Mouse (Mus musculus): ENCODE results near the gene Pcdh9. TPM values are rescaled to one million over a fixed set of nuclear protein-coding genes. Genes with fewer than 3 reads are reported as not detected.

The Pcdh9 gene
- polyA plus RNA-seq, 1 experiment from 2014 or later = 0.40 TPM

GRCm38 (mm10) chr14:93067411-93068336 lies 822.8 kb downstream of the Pcdh9 start:
- H3K4me2 ChIP-seq = no peak overlapping the region
- H3K36me3 ChIP-seq (replicated peaks) = no peaks in the 10 kb centered on the region
- ATAC-seq (ENCODE audit: insufficient read depth) = no peak
- no peaks in the 10 kb centered on the region for H3K27me3 ChIP-seq
- H3K4me1 ChIP-seq (replicated peaks) = no peaks in the 10 kb centered on the region
- H3K9ac ChIP-seq = no peak overlapping the region
- WGBS (ENCODE audit: insufficient replicate concordance) = 65% methylated on average over 5 of the region's 5 CpGs
- H3K4me3 ChIP-seq (replicated peaks) = no peak overlapping the region
- no peak overlapping the region for H3K27ac ChIP-seq (replicated peaks)
- H3K9me3 ChIP-seq (replicated peaks) = no peaks in the 10 kb centered on the region

DNA sequence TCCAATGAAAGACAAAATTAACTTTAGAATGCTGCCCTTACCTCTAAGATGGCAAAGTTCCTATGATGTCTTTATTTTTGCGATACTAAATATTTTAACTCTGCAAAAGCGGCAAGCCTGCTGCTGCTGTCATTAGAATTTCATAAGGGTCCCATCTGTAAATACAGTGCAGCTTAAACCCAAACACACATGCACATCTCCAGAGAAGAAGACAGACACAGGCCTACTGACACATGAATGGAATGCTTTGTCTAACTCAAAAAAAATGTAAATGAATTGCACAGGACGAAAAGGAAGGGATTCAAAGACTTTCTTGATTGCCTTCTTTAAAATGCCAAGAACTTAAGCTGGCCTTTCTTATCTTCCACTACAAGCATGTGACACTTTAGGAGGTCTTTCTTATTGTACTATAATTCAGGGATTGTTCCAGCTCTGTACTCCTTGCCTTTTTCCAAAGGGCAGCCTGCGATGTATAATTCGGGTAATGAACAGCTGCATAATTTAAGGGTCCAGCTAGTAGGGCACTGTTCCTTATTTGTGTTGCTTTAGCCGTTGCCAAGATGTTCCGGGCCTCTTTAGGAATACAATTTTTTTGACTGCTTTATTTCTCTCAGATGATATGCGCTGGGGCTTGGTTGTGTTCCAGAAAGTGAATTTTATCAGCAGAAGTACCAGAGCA lies 823.6 kb downstream of the Pcdh9 start:
- Histone ChIP-seq H3K4me3 (replicated peaks) (no peak overlapping the region), H3K27me3 (no peaks in the 10 kb centered on the region), H3K36me3 (replicated peaks) (no peaks in the 10 kb centered on the region), H3K27ac (replicated peaks) (no peak overlapping the region), H3K9me3 (replicated peaks) (no peaks in the 10 kb centered on the region), H3K4me1 (replicated peaks) (no peaks in the 10 kb centered on the region), H3K9ac (no peak overlapping the region), H3K4me2 (no peak overlapping the region)
- no peak for ATAC-seq (ENCODE audit: insufficient read depth)
- 71% methylated on average over 8 of the region's 8 CpGs for WGBS (ENCODE audit: insufficient replicate concordance)

- Histone ChIP-seq H3K4me2 (no peak overlapping the region), H3K4me1 (replicated peaks) (no peaks in the 10 kb centered on the region), H3K27me3 (no peaks in the 10 kb centered on the region), H3K27ac (replicated peaks) (no peak overlapping the region), H3K9me3 (replicated peaks) (no peaks in the 10 kb centered on the region), H3K36me3 (replicated peaks) (no peaks in the 10 kb centered on the region), H3K4me3 (replicated peaks) (no peak overlapping the region), H3K9ac (no peak overlapping the region)
- WGBS (ENCODE audit: insufficient replicate concordance) = 68% methylated on average over 5 of the region's 5 CpGs
- ATAC-seq (ENCODE audit: insufficient read depth) = no peak
These were observed 828.5 kb downstream of the Pcdh9 start for GRCm38 (mm10) chr14:93061824-93062620.

DNA sequence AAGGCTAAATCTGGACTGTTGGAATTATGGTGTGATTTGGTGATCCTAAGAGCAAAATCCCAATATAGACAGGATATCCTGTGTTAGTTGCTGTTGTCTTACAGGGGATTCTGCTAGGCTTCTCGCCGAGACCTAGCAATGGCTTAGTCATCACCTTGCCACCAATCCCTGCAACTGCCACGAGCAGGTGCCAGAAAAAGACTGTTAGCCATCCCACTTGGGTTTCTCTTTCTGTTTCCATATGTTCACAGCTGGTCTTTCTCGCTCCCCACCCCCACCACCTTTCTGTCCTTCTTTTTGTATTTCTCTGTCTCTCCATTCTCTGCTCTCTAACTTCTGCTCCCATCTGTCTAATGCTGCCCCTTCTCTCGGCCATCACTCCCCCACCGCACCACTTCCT lies 831.7 kb downstream of the Pcdh9 start:
- no peaks in the 10 kb centered on the region for H3K4me1 ChIP-seq (replicated peaks)
- ATAC-seq (ENCODE audit: insufficient read depth) = no peak
- H3K27me3 ChIP-seq = no peaks in the 10 kb centered on the region
- H3K36me3 ChIP-seq (replicated peaks) = no peaks in the 10 kb centered on the region
- 67% methylated on average over 6 of the region's 6 CpGs for WGBS (ENCODE audit: insufficient replicate concordance)
- no peak overlapping the region for H3K4me2 ChIP-seq
- H3K9ac ChIP-seq = no peak overlapping the region
- H3K9me3 ChIP-seq (replicated peaks) = no peaks in the 10 kb centered on the region
- no peak overlapping the region for H3K27ac ChIP-seq (replicated peaks)
- H3K4me3 ChIP-seq (replicated peaks) = no peak overlapping the region

DNA sequence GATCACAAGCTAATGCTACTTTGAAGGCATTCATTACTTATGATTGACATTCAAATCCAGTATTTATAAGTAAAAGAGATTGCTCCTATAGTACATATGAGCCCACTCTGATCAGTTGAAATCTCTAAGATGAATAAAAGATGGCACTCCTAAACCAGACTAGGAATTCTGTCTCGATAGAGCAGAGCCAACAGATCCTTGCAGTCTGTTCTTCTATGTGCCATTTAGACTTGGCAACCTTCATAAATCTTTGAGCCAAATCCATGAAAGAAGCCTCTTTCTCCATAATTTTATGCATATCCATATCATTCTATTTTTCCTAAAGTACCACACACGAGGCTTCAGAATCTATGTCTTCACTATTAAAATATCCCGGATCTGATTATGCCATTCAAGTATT lies 834.5 kb downstream of the Pcdh9 start:
- no peak for ATAC-seq (ENCODE audit: insufficient read depth)
- H3K27ac ChIP-seq (replicated peaks) = no peak overlapping the region
- no peaks in the 10 kb centered on the region for H3K27me3 ChIP-seq
- no peaks in the 10 kb centered on the region for H3K36me3 ChIP-seq (replicated peaks)
- H3K4me1 ChIP-seq (replicated peaks) = no peaks in the 10 kb centered on the region
- H3K9ac ChIP-seq = no peak overlapping the region
- no peak overlapping the region for H3K4me2 ChIP-seq
- 51% methylated on average over 3 of the region's 3 CpGs for WGBS (ENCODE audit: insufficient replicate concordance)
- H3K4me3 ChIP-seq (replicated peaks) = no peak overlapping the region
- H3K9me3 ChIP-seq (replicated peaks) = no peaks in the 10 kb centered on the region

GRCm38 (mm10) chr14:93040591-93040990 lies 849.9 kb downstream of the Pcdh9 start:
- Histone ChIP-seq H3K4me2 (no peak overlapping the region), H3K9me3 (replicated peaks) (no peaks in the 10 kb centered on the region), H3K36me3 (replicated peaks) (no peaks in the 10 kb centered on the region), H3K27me3 (no peaks in the 10 kb centered on the region), H3K4me1 (replicated peaks) (no peaks in the 10 kb centered on the region), H3K27ac (replicated peaks) (no peak overlapping the region), H3K9ac (no peak overlapping the region), H3K4me3 (replicated peaks) (no peak overlapping the region)
- no peak for ATAC-seq (ENCODE audit: insufficient read depth)
- WGBS (ENCODE audit: insufficient replicate concordance) = 65% methylated on average over 6 of the region's 6 CpGs

DNA sequence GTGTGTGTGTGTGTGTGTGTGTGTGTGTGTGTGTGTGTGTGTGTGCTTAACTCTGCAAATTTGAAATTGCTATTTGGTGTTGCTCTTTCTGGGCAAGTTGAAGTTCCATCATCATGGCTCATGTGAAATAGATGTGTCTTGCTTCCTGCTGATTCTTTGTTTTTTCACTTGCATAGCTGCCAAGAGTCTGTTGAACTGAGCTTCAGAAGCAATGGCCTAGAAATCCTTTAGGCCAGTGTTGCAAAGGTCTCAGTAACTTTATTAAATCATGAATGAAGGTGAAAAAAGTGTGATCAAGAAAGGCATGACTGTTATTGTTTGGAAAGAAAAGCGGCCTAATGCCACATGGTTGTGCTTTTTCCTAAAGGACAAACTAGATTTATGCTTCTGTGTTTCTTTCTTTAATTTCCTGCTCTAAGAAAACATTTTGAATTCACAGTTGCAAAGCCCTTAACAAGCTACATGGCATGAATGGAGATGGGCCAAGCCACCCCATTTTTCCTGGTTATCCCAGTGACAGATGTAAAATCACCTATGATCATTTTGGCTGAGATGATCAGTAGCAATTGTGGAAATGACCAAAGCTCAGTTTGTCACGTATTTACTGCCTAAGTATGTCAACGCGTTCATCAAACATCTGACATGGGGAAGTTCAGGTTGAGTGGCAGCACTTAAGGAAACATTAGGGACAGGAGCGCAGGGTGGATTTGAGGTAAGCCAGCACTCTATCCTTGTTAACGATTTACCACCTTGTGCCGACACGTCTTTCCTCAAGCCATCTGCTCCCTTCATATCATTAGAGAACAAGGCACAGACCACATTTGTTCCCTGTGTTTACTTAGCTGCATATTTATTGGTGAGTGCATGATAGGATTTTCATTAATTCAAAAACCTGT lies 850.9 kb downstream of the Pcdh9 start:
- ATAC-seq (ENCODE audit: insufficient read depth) = no peak
- Histone ChIP-seq H3K9ac (no peak overlapping the region), H3K36me3 (replicated peaks) (no peaks in the 10 kb centered on the region), H3K27me3 (no peaks in the 10 kb centered on the region), H3K4me2 (no peak overlapping the region), H3K4me1 (replicated peaks) (no peaks in the 10 kb centered on the region), H3K4me3 (replicated peaks) (no peak overlapping the region), H3K9me3 (replicated peaks) (no peaks in the 10 kb centered on the region), H3K27ac (replicated peaks) (no peak overlapping the region)
- 57% methylated on average over 8 of the region's 8 CpGs for WGBS (ENCODE audit: insufficient replicate concordance)

DNA sequence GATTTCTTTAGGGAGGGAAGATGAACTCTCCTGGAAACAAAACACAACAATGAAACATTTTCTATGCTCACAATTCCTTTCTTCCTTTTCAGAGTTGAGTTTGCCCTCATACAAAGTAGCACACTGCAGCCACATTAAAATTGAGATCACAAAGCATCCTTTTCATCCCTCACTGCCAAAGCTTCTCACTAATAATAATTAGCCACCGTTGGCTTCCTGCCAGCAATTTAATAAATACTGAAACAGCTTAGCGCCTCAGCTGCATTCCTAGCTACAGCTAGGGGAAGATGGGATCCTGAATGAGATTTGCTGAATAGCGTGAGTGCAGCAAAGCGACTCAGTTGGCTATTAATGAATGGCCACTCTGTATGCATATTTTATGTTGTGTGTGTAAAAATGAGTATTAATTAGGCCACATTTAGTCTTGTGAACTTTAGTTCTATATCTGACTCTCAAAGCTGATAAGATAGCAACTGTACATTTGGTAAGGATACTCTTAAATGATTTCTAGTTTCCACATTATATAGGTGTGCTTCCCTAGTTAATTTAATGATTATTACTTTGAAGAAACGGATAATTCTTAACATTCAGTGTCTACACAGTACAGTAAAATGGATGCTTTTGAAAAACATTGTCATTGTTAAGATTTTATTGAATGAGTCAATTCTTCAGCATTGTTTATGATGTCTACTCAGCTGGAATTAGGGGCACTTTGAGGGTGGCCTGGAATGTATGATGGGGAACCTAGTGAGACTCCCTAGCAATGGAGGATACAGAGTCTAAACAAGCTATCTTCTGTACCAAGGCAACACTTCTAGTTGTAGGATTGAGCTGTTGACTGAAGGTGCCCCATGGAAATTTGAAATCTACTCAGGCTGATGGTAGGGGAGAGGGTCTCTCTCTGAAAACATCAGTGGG lies 881.1 kb downstream of the Pcdh9 start:
- Histone ChIP-seq H3K4me2 (no peak overlapping the region), H3K36me3 (replicated peaks) (no peaks in the 10 kb centered on the region), H3K4me1 (replicated peaks) (no peaks in the 10 kb centered on the region), H3K9me3 (replicated peaks) (no peaks in the 10 kb centered on the region), H3K4me3 (replicated peaks) (no peak overlapping the region), H3K9ac (no peak overlapping the region), H3K27me3 (no peaks in the 10 kb centered on the region), H3K27ac (replicated peaks) (no peak overlapping the region)
- 65% methylated on average over 5 of the region's 5 CpGs for WGBS (ENCODE audit: insufficient replicate concordance)
- ATAC-seq (ENCODE audit: insufficient read depth) = no peak
